Mouse (Mus musculus): ENCODE measurements at regions not wholly inside any gene's neighbourhood (a gene's known extent, or its start where the extent isn't known, plus 50 kb on each side); places are given as distances from the start of the nearest gene placed in this dataset.

DNA sequence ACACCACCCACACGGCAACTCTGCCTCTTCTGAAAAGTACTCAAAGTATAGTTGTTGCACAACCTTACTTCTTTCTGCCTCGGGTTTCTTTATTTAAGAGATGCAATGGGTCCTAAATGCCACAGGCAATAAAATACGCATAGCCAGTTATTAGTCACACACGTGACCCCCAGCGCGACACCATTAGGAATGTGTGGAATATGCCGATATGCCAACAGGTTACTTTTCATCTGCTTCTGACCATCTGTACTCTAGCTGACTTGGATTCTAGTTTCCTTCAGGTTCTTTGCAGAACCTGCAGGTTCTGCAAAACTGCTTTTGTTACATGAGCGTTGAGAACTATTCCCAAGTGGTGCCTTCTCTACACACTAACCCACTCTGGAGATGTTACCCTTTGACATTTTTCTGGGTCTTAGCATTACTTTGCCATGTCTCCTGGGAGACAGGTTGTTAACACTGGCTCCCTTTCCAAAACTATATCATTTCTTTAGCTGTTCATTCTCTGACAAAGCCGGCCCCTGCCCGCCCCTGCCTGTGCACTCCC lies 515.6 kb downstream of the Gja1 start:
- Histone ChIP-seq H3K4me1 (ENCODE audit: control insufficient read depth in 2 of 2, insufficient read depth in 2 of 2, low read length in 2 of 2, poor library complexity in 1 of 2) (no peaks in the 10 kb centered on the region), H3K4me3 (ENCODE audit: insufficient read depth in 1 of 2, low read depth in 1 of 2, low read length in 2 of 2, poor library complexity in 1 of 2, severe bottlenecking in 1 of 2) (no peak overlapping the region), H3K9ac (ENCODE audit: insufficient read depth, low read depth, low read length, poor library complexity, severe bottlenecking) (no peak overlapping the region), H3K27ac (ENCODE audit: insufficient read depth, low read depth, low read length, poor library complexity, severe bottlenecking) (no peak overlapping the region), H3K36me3 (ENCODE audit: control insufficient read depth, insufficient read depth, low read length, poor library complexity, severe bottlenecking) (no peaks in the 10 kb centered on the region), H3K9me3 (ENCODE audit: control insufficient read depth, insufficient read depth, low read depth, low read length) (no peaks in the 10 kb centered on the region)
- no peak for DNase-seq (ENCODE audit: low read depth, low spot score)
- TF ChIP-seq CHD2 (IDR thresholded peaks at IDR 0.05; ENCODE audit: low read depth, low read length): no peak
- TF ChIP-seq MAFK (IDR thresholded peaks at IDR 0.05; ENCODE audit: insufficient read depth, low read depth, low read length): no peak
- TF ChIP-seq HCFC1 (IDR thresholded peaks at IDR 0.05; ENCODE audit: borderline replicate concordance, insufficient read depth, low read length): no peak
- no peak for TF ChIP-seq ZNF384 (IDR thresholded peaks at IDR 0.05; ENCODE audit: low read depth, low read length)
- no peak for TF ChIP-seq ZC3H11A (IDR thresholded peaks at IDR 0.05; ENCODE audit: borderline replicate concordance, low read depth, low read length)
- in situ Hi-C loops (cut with MboI; ENCODE audit: low sequenced_read_pairs in 2 of 2, unreplicated experiment in 2 of 2): no loop called here

GRCm38 (mm10) chr10:56893210-56893705 lies 516.1 kb downstream of the Gja1 start:
- Histone ChIP-seq H3K4me1 (ENCODE audit: control insufficient read depth in 2 of 2, insufficient read depth in 2 of 2, low read length in 2 of 2, poor library complexity in 1 of 2) (no peaks in the 10 kb centered on the region), H3K9ac (ENCODE audit: insufficient read depth, low read depth, low read length, poor library complexity, severe bottlenecking) (no peak overlapping the region), H3K9me3 (ENCODE audit: control insufficient read depth, insufficient read depth, low read depth, low read length) (no peaks in the 10 kb centered on the region), H3K36me3 (ENCODE audit: control insufficient read depth, insufficient read depth, low read length, poor library complexity, severe bottlenecking) (no peaks in the 10 kb centered on the region), H3K4me3 (ENCODE audit: insufficient read depth in 1 of 2, low read depth in 1 of 2, low read length in 2 of 2, poor library complexity in 1 of 2, severe bottlenecking in 1 of 2) (no peak overlapping the region), H3K27ac (ENCODE audit: insufficient read depth, low read depth, low read length, poor library complexity, severe bottlenecking) (no peak overlapping the region)
- no peak for TF ChIP-seq ZNF384 (IDR thresholded peaks at IDR 0.05; ENCODE audit: low read depth, low read length)
- TF ChIP-seq CHD2 (IDR thresholded peaks at IDR 0.05; ENCODE audit: low read depth, low read length): no peak
- TF ChIP-seq MAFK (IDR thresholded peaks at IDR 0.05; ENCODE audit: insufficient read depth, low read depth, low read length): no peak
- no peak for TF ChIP-seq ZC3H11A (IDR thresholded peaks at IDR 0.05; ENCODE audit: borderline replicate concordance, low read depth, low read length)
- no peak for TF ChIP-seq HCFC1 (IDR thresholded peaks at IDR 0.05; ENCODE audit: borderline replicate concordance, insufficient read depth, low read length)
- in situ Hi-C loops (cut with MboI; ENCODE audit: low sequenced_read_pairs in 2 of 2, unreplicated experiment in 2 of 2): no loop called here
- no peak for DNase-seq (ENCODE audit: low read depth, low spot score)

DNA sequence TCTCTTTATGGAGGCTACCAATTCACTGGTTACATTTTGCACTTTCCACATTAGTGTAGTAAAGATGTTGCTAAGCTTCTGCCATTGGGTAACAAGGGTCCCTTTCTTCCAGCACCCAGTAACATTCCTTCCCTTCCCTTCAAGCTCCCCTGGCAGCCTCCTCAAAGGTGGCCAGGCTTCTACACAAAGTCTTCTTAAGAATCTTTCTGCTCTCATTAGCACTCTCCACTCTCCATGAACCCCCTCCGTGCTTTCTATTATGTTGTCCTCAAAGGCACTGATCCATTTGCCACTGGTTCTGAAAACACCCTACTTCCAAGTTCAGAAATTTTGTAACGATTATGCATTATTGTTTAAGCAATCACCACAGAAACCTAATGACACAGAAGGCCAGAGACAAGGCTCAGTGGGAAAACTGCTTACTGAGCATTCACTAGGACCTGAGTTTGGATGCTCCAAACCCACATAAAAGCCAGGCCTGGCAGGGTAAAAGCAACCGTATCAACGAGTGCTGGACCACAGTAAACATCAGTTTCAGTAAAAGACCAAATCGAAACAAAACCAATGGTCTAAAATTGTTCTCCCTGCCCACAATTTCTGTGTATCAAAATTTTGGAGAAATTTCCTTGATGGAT lies 522.6 kb downstream of the Gja1 start:
- no peak overlapping the region for H3K27ac ChIP-seq (ENCODE audit: insufficient read depth, low read depth, low read length, poor library complexity, severe bottlenecking)
- TF ChIP-seq ZC3H11A (IDR thresholded peaks at IDR 0.05; ENCODE audit: borderline replicate concordance, low read depth, low read length) (no peak), ZNF384 (IDR thresholded peaks at IDR 0.05; ENCODE audit: low read depth, low read length) (no peak), HCFC1 (IDR thresholded peaks at IDR 0.05; ENCODE audit: borderline replicate concordance, insufficient read depth, low read length) (no peak), CHD2 (IDR thresholded peaks at IDR 0.05; ENCODE audit: low read depth, low read length) (no peak), MAFK (IDR thresholded peaks at IDR 0.05; ENCODE audit: insufficient read depth, low read depth, low read length) (no peak)
- H3K9ac ChIP-seq (ENCODE audit: insufficient read depth, low read depth, low read length, poor library complexity, severe bottlenecking): no peak overlapping the region
- H3K4me1 ChIP-seq (ENCODE audit: control insufficient read depth in 2 of 2, insufficient read depth in 2 of 2, low read length in 2 of 2, poor library complexity in 1 of 2): no peaks in the 10 kb centered on the region
- in situ Hi-C loops (cut with MboI; ENCODE audit: low sequenced_read_pairs in 2 of 2, unreplicated experiment in 2 of 2): no loop called here
- H3K9me3 ChIP-seq (ENCODE audit: control insufficient read depth, insufficient read depth, low read depth, low read length): no peaks in the 10 kb centered on the region
- H3K36me3 ChIP-seq (ENCODE audit: control insufficient read depth, insufficient read depth, low read length, poor library complexity, severe bottlenecking): no peaks in the 10 kb centered on the region
- DNase-seq (ENCODE audit: low read depth, low spot score): no peak
- no peak overlapping the region for H3K4me3 ChIP-seq (ENCODE audit: insufficient read depth in 1 of 2, low read depth in 1 of 2, low read length in 2 of 2, poor library complexity in 1 of 2, severe bottlenecking in 1 of 2)

- no peak for DNase-seq (ENCODE audit: low read depth, low spot score)
- Histone ChIP-seq H3K9ac (ENCODE audit: insufficient read depth, low read depth, low read length, poor library complexity, severe bottlenecking) (no peak overlapping the region), H3K9me3 (ENCODE audit: control insufficient read depth, insufficient read depth, low read depth, low read length) (no peaks in the 10 kb centered on the region), H3K36me3 (ENCODE audit: control insufficient read depth, insufficient read depth, low read length, poor library complexity, severe bottlenecking) (no peaks in the 10 kb centered on the region), H3K27ac (ENCODE audit: insufficient read depth, low read depth, low read length, poor library complexity, severe bottlenecking) (no peak overlapping the region), H3K4me1 (ENCODE audit: control insufficient read depth in 2 of 2, insufficient read depth in 2 of 2, low read length in 2 of 2, poor library complexity in 1 of 2) (no peaks in the 10 kb centered on the region), H3K4me3 (ENCODE audit: insufficient read depth in 1 of 2, low read depth in 1 of 2, low read length in 2 of 2, poor library complexity in 1 of 2, severe bottlenecking in 1 of 2) (no peak overlapping the region)
- in situ Hi-C loops (cut with MboI; ENCODE audit: low sequenced_read_pairs in 2 of 2, unreplicated experiment in 2 of 2): no loop called here
- TF ChIP-seq HCFC1 (IDR thresholded peaks at IDR 0.05; ENCODE audit: borderline replicate concordance, insufficient read depth, low read length) (no peak), ZC3H11A (IDR thresholded peaks at IDR 0.05; ENCODE audit: borderline replicate concordance, low read depth, low read length) (no peak), MAFK (IDR thresholded peaks at IDR 0.05; ENCODE audit: insufficient read depth, low read depth, low read length) (no peak), CHD2 (IDR thresholded peaks at IDR 0.05; ENCODE audit: low read depth, low read length) (no peak), ZNF384 (IDR thresholded peaks at IDR 0.05; ENCODE audit: low read depth, low read length) (no peak)
Measured at GRCm38 (mm10) chr10:56900914-56901313, 523.8 kb downstream of the Gja1 start.
